Comparison of ENCODE assay signal across 8 mouse cellular contexts in genomic region chr3:87755964-87756363, GRCm38 (mm10). TPM values are rescaled to one million over a fixed set of nuclear protein-coding genes. Genes with fewer than 3 reads are reported as not detected.
DNase-seq lines count a peak whose midpoint lies in the region; ATAC-seq and TF ChIP-seq lines count a peak whose summit lies in the region.

No protein-coding gene starts in this region.

- no peak overlapping the region for H3K9ac ChIP-seq in intestine, postnatal 0 days (ENCODE audit: low read depth, low read length)

- no peaks in the 10 kb centered on the region for H3K4me1 ChIP-seq in intestine, postnatal 0 days (replicated peaks; ENCODE audit: control insufficient read depth, insufficient read depth, low read length)
- peaks cover 20% of the 10 kb centered on the region for H3K4me1 ChIP-seq in midbrain, embryonic 10.5 days

- intact Hi-C loops in left cerebral cortex, postnatal 36 days (cut with DNase I): no loop called here

- DNase-seq in adrenal gland, adult 8-10 months: peak; percentile 72
- DNase-seq in embryo, embryonic 9.5 days (ENCODE audit: extremely low spot score): peak; percentile 89
- peak; percentile 97 for DNase-seq in heart, adult 11 months
- peak; percentile 78 to 80 for DNase-seq in left cerebral cortex, postnatal 36 days (ENCODE audit: low spot score in 2 of 2)
- peak; percentile 88 for DNase-seq in midbrain, embryonic 10.5 days (ENCODE audit: low spot score)
- peak; percentile 87 for DNase-seq in right cerebral cortex, postnatal 25 days
- DNase-seq in urinary bladder, postnatal 25 days (ENCODE audit: low spot score): peak; percentile 86

- 5% methylated on average over 24 of the region's 24 CpGs for WGBS in intestine, postnatal 0 days
- whole genome bisulfite sequencing in midbrain, embryonic 10.5 days: 2% methylated on average over 24 of the region's 24 CpGs

- H3K4me2 ChIP-seq in intestine, postnatal 0 days (replicated peaks; ENCODE audit: low read depth): peak overlapping the region; percentile 48

- H3K36me3 ChIP-seq in intestine, postnatal 0 days (ENCODE audit: control insufficient read depth, insufficient read depth): peaks cover 30% of the 10 kb centered on the region; the same call in 1 of the 2 replicates
- no peaks in the 10 kb centered on the region for H3K36me3 ChIP-seq in midbrain, embryonic 10.5 days

- no peaks in the 10 kb centered on the region for H3K27me3 ChIP-seq in intestine, postnatal 0 days (replicated peaks; ENCODE audit: control insufficient read depth, insufficient read depth, low read length)
- peaks cover 58% of the 10 kb centered on the region for H3K27me3 ChIP-seq in midbrain, embryonic 10.5 days (ENCODE audit: low read depth, poor library complexity, severe bottlenecking)

- ATAC-seq in intestine, postnatal 0 days: peak; percentile 75

- H3K27ac ChIP-seq in intestine, postnatal 0 days (ENCODE audit: low read depth, low read length): no peak overlapping the region
- H3K27ac ChIP-seq in midbrain, embryonic 10.5 days (replicated peaks): peak overlapping the region; percentile 70

- H3K4me3 ChIP-seq in intestine, postnatal 0 days (ENCODE audit: low read depth, low read length): no peak overlapping the region
- H3K4me3 ChIP-seq in midbrain, embryonic 10.5 days: peak overlapping the region; percentile 45

- peak; percentile 99 for TF ChIP-seq CTCF in intestine, postnatal 0 days (IDR thresholded peaks at IDR 0.05; ENCODE audit: low read depth)

- H3K9me3 ChIP-seq in intestine, postnatal 0 days (ENCODE audit: control insufficient read depth): no peaks in the 10 kb centered on the region
- H3K9me3 ChIP-seq in midbrain, embryonic 10.5 days (replicated peaks): no peaks in the 10 kb centered on the region

RNA-seq across cellular contexts. Expression of gene Lrrc71, which starts 7.5 kb away (rescaled TPM):
- total RNA-seq in adrenal gland, adult 8-10 months (2022): 1 to 10 TPM in 1 of 4 experiments, under 1 TPM in 3; 0.32 to 1.6 (median 0.82) TPM
- polyA plus RNA-seq in intestine, postnatal 0 days (2015; fragmentation: Nextera tagmentation; extraction: Ambion mirVana): 0.23 and 0.34 TPM in 2 replicates
- under 1 TPM in 1 of 2 experiments, not detected in 1; 0.49 TPM for total RNA-seq in left cerebral cortex, postnatal 36 days (2021)
- polyA plus RNA-seq in midbrain, embryonic 10.5 days (2016; fragmentation: Nextera tagmentation; extraction: Ambion mirVana): 0.39 and 0.51 TPM in 2 replicates

RNA-seq across cellular contexts. Expression of gene Ntrk1, which starts 39.0 kb away (rescaled TPM):
- 10 to 100 TPM in 2 of 4 experiments, 1 to 10 TPM in 2; 6.3 to 30.5 (median 13.1) TPM for total RNA-seq in adrenal gland, adult 8-10 months (2022)
- polyA plus RNA-seq in intestine, postnatal 0 days (2015; fragmentation: Nextera tagmentation; extraction: Ambion mirVana): 0.16 and 0.18 TPM in 2 replicates
- total RNA-seq in left cerebral cortex, postnatal 36 days (2021): under 1 TPM; 0.35 to 0.95 TPM
- 4.9 and 5.1 TPM in 2 replicates for polyA plus RNA-seq in midbrain, embryonic 10.5 days (2016; fragmentation: Nextera tagmentation; extraction: Ambion mirVana)

RNA-seq across cellular contexts. Expression of gene Insrr, which starts 40.8 kb away (rescaled TPM):
- 1 to 10 TPM in 2 of 4 experiments, under 1 TPM in 2; 0.32 to 3.7 (median 1.9) TPM for total RNA-seq in adrenal gland, adult 8-10 months (2022)
- 0.05 TPM in 2 replicates for polyA plus RNA-seq in intestine, postnatal 0 days (2015; fragmentation: Nextera tagmentation; extraction: Ambion mirVana)
- under 1 TPM; 0.39 to 0.77 TPM for total RNA-seq in left cerebral cortex, postnatal 36 days (2021)
- polyA plus RNA-seq in midbrain, embryonic 10.5 days (2016; fragmentation: Nextera tagmentation; extraction: Ambion mirVana): 0.78 and 0.89 TPM in 2 replicates
